Mouse (Mus musculus): Measurements from ENCODE around the gene Atrn.
"Not testable (repeated sequence)": the region's sequence is repeated elsewhere in the genome, so short reads cannot be mapped to it uniquely, and the experiment has no call there.

The Atrn gene

DNA sequence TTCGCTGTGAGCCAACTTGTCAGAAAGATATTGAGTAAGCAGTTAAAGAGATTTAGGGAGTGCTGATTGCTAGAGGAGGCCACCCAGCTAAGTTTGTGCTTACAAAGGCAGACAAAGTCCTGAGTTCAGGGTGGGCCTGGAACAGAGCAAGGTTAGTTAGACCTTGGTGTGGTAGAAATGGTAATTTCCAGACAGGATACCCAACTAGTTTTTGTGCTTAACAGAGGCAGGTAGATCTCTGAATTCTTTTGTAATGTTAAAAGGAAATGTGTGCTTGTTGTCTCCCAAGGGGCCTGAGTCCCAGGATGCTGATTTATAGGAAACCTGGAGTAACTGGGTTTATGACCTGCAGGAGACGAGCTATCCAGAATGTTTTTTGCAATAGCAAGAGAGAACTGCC lies 52.6 kb downstream of the Atrn start:
- no peak for DNase-seq (ENCODE audit: low spot score)

DNA sequence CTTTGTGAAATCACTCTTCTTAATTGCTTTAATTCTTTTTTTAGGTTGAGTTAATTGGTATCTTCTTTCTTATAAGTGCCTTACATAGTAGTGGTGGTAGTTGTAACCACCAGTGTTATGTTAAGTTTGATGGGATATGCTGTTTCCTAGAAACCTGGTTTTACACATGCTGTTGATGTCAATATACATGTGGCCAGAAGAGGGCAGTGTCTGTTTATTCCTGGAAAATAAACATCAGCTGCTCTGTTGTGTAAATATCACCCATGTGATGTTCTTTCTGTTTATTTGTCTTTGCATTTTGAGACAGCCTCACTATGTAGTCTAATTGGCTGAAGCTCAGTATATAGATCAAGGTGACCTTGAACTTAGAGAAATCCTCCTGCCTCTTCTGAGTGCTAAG lies 55.6 kb downstream of the Atrn start:
- peak; percentile 76 for DNase-seq (ENCODE audit: low spot score)

DNA sequence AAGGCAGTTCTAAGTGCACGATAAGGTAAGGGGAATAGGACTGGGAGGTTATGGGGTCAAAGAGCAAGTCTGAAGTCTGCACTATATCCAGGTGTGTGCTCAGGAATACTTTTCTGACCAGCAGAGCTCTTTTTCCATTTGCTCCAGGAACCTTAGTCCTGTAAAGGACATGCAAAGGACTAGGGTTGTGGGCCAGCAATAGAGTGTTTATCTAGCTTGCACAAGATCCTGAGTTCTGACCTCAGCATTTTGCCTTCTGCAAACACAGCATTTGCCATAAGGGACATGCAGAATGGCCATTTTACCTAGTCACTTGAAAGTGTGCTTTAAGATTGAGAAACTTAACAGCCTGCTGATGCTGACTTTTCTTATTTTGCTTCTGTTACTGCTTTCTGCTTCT lies 58.7 kb downstream of the Atrn start:
- no peak for DNase-seq (ENCODE audit: low spot score)

DNA sequence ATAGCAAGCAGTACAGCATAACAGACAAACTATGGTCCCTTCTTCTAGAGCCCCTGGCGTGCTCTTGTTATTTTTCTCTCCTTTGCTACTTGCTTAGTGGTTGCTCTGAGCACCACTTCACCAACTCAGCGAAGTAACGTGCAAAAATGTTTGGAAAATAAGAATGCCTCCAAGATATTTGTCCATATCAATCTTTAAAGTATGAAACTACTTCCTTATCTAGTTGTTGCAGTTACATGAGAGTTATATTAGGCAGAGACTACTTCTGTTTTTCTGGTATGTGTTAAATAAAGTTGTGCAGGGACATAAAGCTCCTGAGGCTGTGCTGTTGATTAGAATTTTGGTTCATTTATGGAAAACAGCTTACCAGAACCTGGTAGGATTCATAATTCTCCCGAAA lies 64.7 kb downstream of the Atrn start:
- no peak for DNase-seq (ENCODE audit: low spot score)

DNA sequence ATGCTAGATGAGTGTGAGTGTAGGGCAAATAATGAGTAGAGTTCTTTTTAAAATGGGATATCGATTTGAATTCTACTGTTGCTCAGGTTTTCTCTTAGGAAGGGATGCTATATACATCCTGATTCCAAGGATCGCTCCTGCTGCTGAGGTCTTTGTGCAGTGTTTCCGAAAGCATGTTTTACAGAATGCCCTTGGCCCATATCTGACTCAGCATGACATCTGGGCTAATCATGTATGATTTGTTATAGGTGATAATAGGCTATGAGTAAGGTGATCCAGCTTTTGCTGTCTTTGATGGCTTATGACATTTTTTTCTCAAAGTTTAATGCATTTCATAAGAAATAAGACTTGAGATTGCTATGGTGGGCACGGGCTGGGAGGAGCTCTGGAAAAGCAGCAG lies 66.1 kb downstream of the Atrn start:
- no peak for DNase-seq (ENCODE audit: low spot score)

DNA sequence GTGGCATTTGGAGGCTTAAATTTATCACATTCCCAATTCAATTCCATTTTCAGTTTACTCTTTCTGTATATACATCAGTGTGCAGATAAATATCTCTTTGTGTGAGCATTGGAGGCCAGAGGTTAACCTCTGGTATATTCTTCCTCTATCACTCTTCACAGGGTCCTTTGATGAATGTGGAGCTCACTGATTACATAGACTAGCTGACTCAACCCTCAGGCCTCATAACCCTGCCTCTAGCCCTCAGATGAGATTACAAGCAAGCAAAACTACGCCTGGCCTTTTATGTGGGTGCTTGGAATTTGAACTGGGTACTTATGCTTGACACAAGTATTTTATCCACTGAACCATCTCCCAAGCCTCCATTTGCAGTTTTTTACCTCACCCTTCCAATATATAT lies 68.6 kb downstream of the Atrn start:
- DNase-seq (ENCODE audit: low spot score) = no peak

DNA sequence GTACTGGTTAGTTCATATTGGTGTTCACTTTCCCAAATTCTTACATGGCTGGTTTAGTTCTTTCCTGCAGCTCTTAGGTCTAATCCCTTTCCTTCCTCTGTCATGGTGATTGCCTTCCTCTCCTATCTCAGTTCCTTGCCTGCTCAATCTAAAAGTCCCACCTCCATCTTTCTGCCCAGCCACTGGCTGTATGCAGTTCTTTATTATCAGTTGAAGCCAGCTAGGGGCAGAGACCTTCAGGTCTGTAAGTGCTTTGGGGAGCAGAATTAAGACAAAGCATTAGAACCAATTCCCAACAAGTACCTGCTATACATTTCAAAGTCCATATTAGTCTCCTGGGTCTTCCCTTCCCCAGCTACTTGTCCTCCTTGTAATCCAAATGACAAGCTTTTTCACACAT lies 71.3 kb downstream of the Atrn start:
- DNase-seq (ENCODE audit: low spot score) = no peak

DNA sequence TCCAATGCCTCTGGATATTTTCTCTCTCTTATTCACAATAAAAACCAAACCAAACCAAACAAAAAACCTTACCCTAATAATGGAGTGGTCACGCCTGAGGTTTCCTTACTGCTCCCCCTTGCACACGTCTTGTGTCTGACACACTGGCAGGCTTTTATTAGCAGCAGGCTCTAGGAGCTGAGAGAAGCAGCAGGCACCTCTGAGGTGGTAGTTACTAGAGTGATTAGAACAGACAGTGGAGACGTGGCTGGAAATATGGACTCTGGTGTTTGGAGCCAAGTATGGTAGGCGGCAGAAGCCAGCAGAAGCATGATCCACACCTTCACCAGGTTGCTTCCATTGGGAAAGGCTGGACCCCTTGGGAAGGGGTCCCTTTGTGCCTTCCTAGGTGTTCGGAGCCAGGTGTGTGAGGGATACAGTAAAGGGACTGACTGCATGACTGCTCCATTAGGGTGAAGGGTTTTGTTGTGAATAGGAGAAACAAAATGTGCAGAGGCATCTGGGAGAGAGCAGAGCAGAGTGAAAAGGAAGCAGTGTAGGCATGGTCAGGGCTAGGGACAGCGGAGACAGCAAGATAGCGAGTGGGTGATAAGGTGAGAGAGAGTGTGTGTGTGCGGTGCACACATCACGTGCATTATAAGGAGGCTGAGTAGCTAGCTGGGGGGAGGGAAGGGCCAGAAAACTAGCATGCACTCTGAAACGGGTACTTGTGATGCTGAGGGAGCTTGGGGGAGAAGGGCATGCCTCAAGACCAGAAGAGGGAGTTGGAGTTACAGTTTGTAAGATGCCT lies 72.0 kb downstream of the Atrn start:
- no peak for DNase-seq (ENCODE audit: low spot score)

DNA sequence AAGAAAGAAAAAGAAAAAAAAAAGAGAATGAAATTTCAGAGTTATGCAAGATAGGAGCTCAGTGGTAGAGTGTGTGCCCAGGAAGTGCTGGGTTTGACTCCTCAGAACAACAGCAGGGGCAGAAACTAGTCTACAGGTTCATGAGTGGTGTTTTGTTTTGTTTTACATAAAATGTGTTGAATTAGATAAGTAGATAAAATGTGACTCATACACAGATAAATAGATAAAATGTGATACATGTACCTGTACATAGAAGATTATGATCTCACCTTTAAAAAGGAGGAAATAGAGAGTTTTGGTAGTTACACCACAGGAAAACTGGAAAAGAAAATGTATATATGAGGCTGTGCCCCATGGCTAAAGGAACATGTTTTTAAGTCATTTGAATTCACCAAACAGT lies 72.8 kb downstream of the Atrn start:
- no peak for DNase-seq (ENCODE audit: low spot score)

DNA sequence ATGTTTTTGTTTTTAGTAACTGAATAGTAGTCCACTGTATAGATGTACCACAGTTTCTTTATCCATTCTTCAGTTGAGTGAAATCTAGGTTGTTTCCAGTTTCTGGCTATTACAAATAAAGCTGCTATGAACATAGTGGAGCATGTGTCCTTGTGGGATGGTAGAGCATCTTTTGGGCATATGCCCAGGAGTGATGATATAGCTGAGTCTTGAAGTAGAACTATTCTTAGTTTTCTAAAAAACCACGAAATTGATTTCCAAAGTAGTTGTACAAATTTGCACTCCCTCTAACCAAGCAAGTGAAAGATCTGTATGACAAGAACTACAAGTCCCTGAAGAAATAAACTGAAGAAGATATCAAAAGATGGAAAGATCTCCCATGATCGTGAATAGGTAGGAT lies 86.5 kb downstream of the Atrn start:
- DNase-seq (ENCODE audit: low spot score) = no peak

DNA sequence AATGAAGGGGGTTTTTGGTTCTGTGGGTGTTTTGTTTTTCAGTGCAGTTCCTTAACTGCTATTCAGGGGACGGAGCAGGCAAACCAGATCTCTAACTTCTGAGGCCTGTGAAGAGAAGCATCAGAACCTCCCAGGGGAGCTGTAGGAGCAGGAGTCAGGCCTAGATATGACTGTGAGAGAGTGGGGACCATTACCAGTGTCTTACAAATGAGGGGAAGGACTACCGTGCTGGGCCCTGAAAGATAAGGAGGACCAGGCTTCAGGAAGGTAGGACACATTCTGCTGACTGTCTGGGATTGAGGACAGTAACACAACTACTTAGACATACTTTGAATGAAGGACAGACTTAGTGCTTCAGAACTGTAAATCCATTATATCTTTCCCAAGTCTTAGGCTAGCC lies 102.8 kb downstream of the Atrn start:
- DNase-seq (ENCODE audit: low spot score) = no peak

DNA sequence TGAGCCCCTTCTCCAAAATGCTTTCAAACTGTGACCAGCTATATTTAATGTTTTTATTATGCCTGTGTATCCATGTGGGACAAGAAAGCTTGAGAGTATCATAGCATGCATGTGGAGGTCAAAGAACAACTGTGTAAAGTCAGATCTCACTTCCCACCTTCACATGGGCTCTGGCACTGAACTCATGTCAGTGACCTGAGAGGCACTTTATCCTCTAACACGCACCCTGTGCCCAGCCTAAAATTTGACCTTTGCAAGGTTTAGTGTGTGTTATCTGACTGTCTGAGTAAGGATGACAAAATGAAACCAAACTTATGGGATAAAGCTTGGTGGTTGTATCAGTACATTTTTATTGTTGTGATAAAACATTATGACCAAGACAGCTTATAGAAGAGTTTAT lies 104.3 kb downstream of the Atrn start:
- no peak for DNase-seq (ENCODE audit: low spot score)

DNA sequence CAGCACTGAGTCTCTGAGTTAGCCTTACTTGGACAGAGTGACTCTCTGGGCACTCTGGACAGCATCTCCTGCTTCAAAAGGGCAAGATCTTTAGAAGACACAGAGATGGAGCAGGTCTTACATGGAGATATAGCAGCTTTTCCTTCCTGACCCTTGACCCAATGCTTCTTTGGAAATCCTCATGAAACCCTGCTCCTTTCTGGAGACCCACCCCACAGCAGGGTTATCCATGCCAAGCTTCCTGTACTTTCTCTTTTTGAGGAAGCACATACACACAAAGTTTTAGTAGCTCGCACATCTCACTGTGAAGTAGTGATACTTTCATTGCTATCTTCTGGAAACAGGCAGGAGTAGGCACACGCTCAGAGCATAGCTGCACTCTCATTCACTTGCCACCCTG lies 118.9 kb downstream of the Atrn start:
- no peak for DNase-seq (ENCODE audit: low spot score)

DNA sequence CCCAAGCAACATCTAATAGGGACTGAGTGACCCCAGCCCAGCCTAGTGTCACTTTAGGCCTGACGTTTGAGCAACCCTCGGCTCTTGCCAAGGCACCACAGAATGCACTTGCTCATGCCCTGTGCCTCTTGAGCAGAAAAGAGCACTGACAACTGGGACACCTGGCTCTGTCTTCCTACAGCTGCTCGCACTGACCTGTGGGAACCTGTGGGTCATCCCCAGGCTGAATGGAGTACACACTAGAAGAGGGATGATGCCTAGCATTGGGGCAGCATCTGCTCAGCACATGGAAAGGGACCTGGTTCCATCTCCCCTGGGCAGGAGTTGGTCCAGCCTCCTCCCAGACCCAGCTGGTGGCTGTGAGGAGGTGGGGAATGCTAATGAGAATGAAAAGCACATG lies 120.6 kb downstream of the Atrn start:
- no peak for DNase-seq (ENCODE audit: low spot score)

DNA sequence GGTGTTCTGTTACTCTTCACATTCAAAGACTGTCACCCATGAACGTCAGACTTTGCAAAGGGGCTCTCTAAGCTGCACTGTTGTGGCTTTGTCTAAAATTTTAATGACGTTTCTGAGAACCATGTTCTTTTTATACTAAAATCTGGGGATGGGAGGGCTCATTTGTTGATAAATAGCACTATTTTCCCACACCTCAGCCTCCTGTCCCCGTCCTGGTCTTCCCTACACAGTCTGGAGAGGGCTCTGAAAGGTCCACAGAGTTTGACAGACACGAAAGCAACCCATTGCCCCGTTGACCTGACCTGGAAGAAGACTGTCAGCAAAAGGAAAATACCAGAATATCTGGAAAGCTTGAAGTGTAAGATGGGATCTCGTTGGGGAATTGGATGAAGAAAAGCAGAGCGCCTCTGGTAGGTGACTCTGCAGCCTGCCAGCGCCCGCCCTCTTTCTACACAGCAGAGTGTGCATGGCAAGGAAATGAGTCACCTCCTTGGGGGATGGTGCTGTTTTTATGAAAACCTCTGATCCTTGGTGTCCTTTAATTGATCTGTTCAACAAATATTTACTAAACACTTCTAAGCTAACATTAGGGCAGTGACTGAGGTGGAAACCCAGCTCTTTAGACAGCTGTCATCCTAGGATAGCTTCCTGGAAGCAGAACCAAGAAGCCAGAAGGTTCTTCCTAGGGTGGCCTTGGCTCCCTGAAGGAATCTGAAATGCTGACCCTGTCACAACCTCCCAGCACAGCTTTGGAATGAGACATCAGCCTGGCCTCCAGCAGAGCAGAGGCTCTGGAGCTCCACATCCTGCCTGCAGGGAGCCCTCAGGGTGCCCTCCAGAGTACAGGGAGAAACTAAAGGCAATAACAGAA lies 123.0 kb downstream of the Atrn start:
- DNase-seq (ENCODE audit: low spot score) = no peak

DNA sequence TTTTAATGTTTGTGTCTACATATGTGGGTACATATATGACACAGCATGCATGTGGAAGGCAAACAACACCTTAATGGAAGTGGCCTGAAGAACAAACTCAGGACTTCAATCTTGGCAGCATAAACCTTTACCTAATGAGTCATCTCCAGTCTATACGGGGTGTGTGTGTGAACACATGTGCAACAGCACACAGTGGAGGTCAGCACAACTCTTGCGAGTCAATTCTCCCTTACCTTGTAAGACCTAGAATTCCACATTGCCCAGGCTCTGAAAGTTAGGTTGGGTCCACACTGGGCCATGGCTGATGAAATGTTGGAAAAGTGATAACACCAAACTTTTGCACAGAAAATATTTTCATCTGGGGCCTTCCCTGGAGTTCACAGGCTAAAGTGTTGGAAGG lies 124.3 kb downstream of the Atrn start:
- DNase-seq (ENCODE audit: low spot score) = no peak

DNA sequence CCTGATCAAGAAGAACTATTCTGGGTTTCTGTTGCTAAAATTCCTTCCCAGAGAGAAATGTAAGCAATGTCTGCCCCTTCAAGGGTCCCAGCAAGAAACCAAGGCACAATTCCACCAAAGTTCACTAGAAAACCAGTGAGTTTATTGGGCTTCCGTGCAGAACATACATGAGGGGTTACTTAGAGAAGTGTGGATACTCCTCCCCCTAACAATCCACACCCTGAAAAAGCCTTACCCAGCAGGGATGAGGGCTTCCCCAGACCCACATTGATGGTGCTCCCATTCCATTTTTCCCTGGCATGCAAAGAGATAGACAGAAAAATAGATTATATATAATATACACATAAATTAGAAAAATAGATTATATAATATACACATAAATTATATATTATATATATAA lies 124.7 kb downstream of the Atrn start:
- DNase-seq (ENCODE audit: low spot score) = no peak

DNA sequence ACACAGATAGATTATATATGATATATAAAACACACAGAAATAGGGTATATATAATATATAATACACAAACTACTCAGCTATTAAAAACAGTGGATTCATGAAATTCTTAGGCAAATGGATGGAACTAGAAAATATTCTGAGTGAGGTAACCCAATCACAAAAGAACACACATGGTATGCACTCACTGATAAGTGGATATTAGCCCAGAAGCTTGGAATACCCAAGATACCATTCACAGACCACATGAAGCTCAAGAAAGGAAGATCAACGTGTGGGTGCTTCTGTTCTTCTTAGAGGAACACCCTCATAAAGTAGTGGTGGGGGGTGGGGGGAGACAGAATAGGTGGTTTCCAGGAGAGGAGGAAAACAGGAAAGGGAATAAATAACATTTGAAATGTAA lies 125.1 kb downstream of the Atrn start:
- DNase-seq (ENCODE audit: low spot score) = not testable (repeated sequence)

DNA sequence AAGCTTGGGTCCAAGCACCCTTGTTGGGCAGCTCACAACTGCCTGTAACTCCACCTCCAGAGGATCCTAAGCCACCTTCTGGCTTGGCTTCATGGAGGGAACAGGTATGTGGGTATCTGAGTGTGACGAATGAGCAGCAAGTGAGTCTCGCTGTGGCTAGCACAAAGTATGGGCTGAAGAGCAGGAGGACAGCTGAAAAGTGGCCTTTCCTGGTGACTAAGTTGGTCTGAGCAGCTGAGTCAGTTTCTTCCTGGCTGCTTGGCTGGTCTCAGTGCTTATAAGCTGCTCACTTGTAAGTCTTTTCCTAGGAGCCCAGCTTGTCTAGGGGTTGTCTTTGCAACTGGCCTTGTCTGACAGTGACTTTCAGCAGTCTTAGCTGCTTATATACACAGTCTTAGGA lies 130.0 kb downstream of the Atrn start:
- no peak for DNase-seq (ENCODE audit: low spot score)

DNA sequence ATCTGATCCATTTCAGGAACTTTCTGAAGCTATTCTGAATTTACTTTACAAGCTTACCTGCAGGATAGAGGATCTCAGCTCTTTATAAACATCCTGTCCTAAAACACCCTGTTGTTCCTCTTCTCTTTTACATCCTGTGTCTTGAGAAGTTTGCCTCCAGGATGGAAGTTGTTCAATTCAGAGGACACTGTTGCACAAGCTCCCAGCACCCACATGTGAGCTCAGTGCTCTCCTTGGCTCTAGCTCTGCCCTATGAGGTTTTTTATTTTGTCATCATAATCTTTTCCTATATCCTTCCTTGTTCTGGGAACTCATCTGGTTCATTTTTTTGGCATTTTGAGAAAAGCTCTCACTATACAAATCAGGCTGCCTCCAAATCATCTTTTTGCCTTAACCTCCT lies 130.5 kb downstream of the Atrn start:
- no peak for DNase-seq (ENCODE audit: low spot score)

DNA sequence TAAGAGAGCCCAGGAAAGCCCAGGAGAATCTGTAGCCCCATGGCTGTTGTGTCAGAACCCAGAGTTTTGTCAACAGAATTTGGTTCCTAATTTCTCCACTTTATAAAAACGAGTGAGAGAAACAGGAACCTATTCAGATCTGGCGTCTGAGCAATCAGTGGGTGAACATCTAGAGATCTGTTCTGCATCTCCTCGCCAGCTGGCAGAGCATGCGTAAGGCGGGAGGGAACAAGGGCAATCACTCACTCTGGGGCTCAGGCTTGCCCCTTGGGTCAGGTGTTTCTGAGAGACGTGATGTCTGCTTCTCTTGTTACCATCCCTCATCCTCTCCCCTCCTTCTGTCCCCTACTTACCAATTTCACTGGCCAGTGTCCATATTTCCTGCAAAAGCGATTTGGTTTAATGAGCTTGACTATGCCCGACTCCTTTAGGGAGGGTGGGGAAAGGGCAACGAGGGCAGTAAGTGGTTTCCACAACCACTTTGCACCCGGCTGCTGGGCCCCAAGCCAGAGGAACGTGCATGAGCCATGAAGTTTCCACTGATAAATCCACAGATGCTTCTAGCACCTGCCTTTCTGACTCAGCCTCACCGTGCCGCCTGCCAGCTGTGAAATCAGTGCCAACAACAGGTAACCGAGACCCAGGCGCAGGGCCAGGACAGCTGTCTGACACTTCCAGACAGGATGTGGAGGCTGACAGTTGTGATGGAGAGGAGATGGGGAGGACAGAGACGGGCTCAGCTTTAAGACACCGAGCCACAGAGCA lies 131.1 kb downstream of the Atrn start:
- no peak for DNase-seq (ENCODE audit: low spot score)

DNA sequence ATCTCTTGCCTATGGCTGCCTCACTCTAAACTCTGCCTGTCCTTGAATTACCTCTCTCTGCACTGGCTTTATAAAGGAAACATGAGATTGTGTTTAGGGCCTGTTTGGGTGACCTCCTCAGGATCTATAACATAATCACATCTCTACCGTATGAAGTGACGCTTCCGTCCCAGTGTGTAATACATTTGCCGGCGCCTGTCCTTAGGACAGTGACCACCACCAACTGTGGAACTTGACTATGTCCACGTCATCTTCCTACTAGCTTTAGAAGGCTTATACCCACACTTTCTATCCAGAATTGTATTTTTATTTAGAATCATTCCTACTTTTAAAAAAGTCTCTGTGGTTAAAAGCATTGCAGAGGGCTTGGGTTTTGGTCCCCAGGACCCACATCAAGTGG lies 131.9 kb downstream of the Atrn start:
- no peak for DNase-seq (ENCODE audit: low spot score)

DNA sequence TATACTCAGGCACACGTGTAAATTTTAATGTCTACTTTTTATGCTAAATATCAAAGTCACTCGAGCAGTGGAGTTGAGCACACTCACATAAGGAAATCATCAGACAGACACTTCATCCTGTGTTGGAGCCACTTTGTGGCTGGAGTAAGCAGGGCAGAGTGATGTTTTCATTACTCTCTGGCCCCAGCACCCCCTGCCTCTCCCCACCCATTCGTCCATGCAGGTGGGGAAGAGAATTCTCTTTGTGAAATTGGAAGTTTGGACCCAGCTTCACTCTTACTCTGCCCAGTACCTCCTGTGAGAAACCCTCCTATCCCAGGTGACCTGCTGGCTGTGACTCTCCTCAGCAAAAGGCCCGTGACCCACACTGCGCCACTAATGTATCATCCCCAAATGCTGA lies 132.4 kb downstream of the Atrn start:
- DNase-seq (ENCODE audit: low spot score) = no peak
